In the genomic region with DNA sequence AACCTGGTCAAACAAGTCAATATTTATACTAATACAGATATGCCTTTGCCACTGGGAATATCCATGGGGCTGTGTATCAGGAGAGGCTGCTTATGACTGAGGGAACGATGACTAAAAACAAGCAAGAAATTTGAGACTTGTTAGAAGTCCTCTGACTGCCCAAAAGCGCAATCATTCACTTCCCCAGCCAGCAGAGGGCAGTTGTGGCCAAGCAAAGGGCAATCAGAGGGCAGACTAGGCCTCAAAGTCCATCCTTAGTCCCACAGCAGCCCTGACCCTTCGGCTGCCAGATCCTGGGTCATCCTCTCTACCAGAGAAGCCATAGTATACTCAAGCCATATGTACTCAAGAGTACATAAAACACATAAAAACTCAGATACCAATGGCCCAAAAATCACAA, we compare ENCODE assay signal across 13 mouse cellular contexts. TPM values are rescaled to one million over a fixed set of nuclear protein-coding genes. Genes with fewer than 3 reads are reported as not detected.
DNase-seq lines count a peak whose midpoint lies in the region; ATAC-seq and TF ChIP-seq lines count a peak whose summit lies in the region.
"Had no signal": no experiment of that assay in that cellular context is flagged by ENCODE, and none has a peak within 500 bp of the region (broad histone marks: within the 10 kb centered on the region; RNA-seq: fewer than 3 reads in every experiment).

No protein-coding gene starts in this region.

- no peak overlapping the region for H3K27ac ChIP-seq in hindbrain, postnatal 0 days
- H3K27ac ChIP-seq in hindbrain, embryonic 13.5 days: no peak overlapping the region
- no peak overlapping the region for H3K27ac ChIP-seq in bone marrow, adult 2 months (ENCODE audit: control insufficient read depth, insufficient read depth, low read depth, low read length, poor library complexity)
- no peak overlapping the region for H3K27ac ChIP-seq in midbrain, embryonic 11.5 days (ENCODE audit: low read depth, low read length)
- H3K27ac ChIP-seq: forebrain, embryonic 12.5 days; hindbrain, embryonic 14.5 days; liver, embryonic 13.5 days had no signal

- TF ChIP-seq POLR2A in bone marrow, adult 2 months (IDR thresholded peaks at IDR 0.05; ENCODE audit: borderline replicate concordance, control insufficient read depth, low read depth, low read length): no peak

- peaks cover 4% of the 10 kb centered on the region for H3K9me3 ChIP-seq in hindbrain, postnatal 0 days (ENCODE audit: low read length)
- no peaks in the 10 kb centered on the region; the same call in 1 of the 2 replicates for H3K9me3 ChIP-seq in hindbrain, embryonic 13.5 days
- peaks cover 9% of the 10 kb centered on the region for H3K9me3 ChIP-seq in midbrain, embryonic 11.5 days (ENCODE audit: control insufficient read depth, low read length)

- peak; percentile 26; the same call in 1 of the 2 replicates for TF ChIP-seq CTCF in hindbrain, postnatal 0 days (IDR thresholded peaks at IDR 0.05; ENCODE audit: low read depth)
- 0 out of 2 replicates have a peak, but pooled peaks have one; percentile 8 for TF ChIP-seq CTCF in bone marrow, adult 2 months (IDR thresholded peaks at IDR 0.05; ENCODE audit: control insufficient read depth, insufficient read depth, low read length)

- no peaks in the 10 kb centered on the region for H3K36me3 ChIP-seq in hindbrain, postnatal 0 days (ENCODE audit: insufficient read depth, low read length)
- H3K36me3 ChIP-seq in hindbrain, embryonic 13.5 days: no peaks in the 10 kb centered on the region
- H3K36me3 ChIP-seq in splenic B cell, adult 2 months (ENCODE audit: control insufficient read depth, insufficient read depth, low read length, poor library complexity, severe bottlenecking): no peaks in the 10 kb centered on the region; the same call in 1 of the 2 replicates
- H3K36me3 ChIP-seq in midbrain, embryonic 11.5 days (ENCODE audit: control insufficient read depth, insufficient read depth, low read length): no peaks in the 10 kb centered on the region
- H3K36me3 ChIP-seq: forebrain, embryonic 12.5 days; liver, embryonic 13.5 days had no signal

- 51% methylated on average over 3 of the region's 3 CpGs for WGBS in hindbrain, postnatal 0 days
- 54% methylated on average over 3 of the region's 3 CpGs for WGBS in hindbrain, embryonic 13.5 days
- 68% methylated on average over 3 of the region's 3 CpGs for WGBS in bone marrow, adult 2 months
- WGBS in midbrain, embryonic 11.5 days: 43% methylated on average over 3 of the region's 3 CpGs

- no peak overlapping the region for H3K4me3 ChIP-seq in hindbrain, postnatal 0 days (ENCODE audit: low read length)
- H3K4me3 ChIP-seq in hindbrain, embryonic 13.5 days: no peak overlapping the region
- no peak overlapping the region for H3K4me3 ChIP-seq in bone marrow, adult 2 months (replicated peaks; ENCODE audit: control insufficient read depth, low read depth, low read length)
- no peak overlapping the region for H3K4me3 ChIP-seq in midbrain, embryonic 11.5 days (ENCODE audit: low read depth, low read length)
- H3K4me3 ChIP-seq: forebrain, embryonic 12.5 days; liver, embryonic 13.5 days had no signal

- ATAC-seq in hindbrain, postnatal 0 days: no peak
- ATAC-seq in hindbrain, embryonic 13.5 days (ENCODE audit: low FRiP score): no peak
- no peak for ATAC-seq in midbrain, embryonic 11.5 days (ENCODE audit: low FRiP score)

- H3K27me3 ChIP-seq in hindbrain, postnatal 0 days (ENCODE audit: insufficient read depth, low read length): no peaks in the 10 kb centered on the region
- H3K27me3 ChIP-seq in hindbrain, embryonic 13.5 days: no peaks in the 10 kb centered on the region
- no peaks in the 10 kb centered on the region for H3K27me3 ChIP-seq in splenic B cell, adult 2 months (ENCODE audit: control insufficient read depth, insufficient read depth, low read length, poor library complexity, severe bottlenecking)
- no peaks in the 10 kb centered on the region for H3K27me3 ChIP-seq in midbrain, embryonic 11.5 days (ENCODE audit: control insufficient read depth, insufficient read depth, low read length)
- H3K27me3 ChIP-seq: forebrain, embryonic 12.5 days; liver, embryonic 13.5 days had no signal

- DNase-seq in hindbrain, postnatal 0 days (ENCODE audit: low spot score): no peak
- peak; percentile 10 for DNase-seq in thymus, postnatal 14 days
- DNase-seq in thymus, adult 18-20 months: no peak
- peak; percentile 39 for DNase-seq in splenic B cell, adult 2 months (ENCODE audit: low read depth, low spot score)
- no peak for DNase-seq in midbrain, embryonic 11.5 days (ENCODE audit: low spot score, missing footprints)
- DNase-seq in retina, embryonic 14.5 days (ENCODE audit: low spot score): no peak
- DNase-seq: heart, adult 11 months; layer of hippocampus, postnatal 36 days; liver, embryonic 13.5 days had no signal

- H3K4me2 ChIP-seq in hindbrain, postnatal 0 days (ENCODE audit: low read depth, low read length): no peak overlapping the region
- no peak overlapping the region for H3K4me2 ChIP-seq in hindbrain, embryonic 13.5 days
- H3K4me2 ChIP-seq in midbrain, embryonic 11.5 days: no peak overlapping the region
- H3K4me2 ChIP-seq: forebrain, embryonic 12.5 days; hindbrain, embryonic 14.5 days; liver, embryonic 13.5 days had no signal

- no peak overlapping the region for H3K9ac ChIP-seq in hindbrain, postnatal 0 days (replicated peaks; ENCODE audit: low read length)
- H3K9ac ChIP-seq in hindbrain, embryonic 13.5 days: no peak overlapping the region
- no peak overlapping the region for H3K9ac ChIP-seq in midbrain, embryonic 11.5 days (ENCODE audit: low read length)
- H3K9ac ChIP-seq: forebrain, embryonic 12.5 days; hindbrain, embryonic 14.5 days; liver, embryonic 13.5 days had no signal

- H3K4me1 ChIP-seq in hindbrain, postnatal 0 days (ENCODE audit: insufficient read depth, low read length): no peaks in the 10 kb centered on the region
- no peaks in the 10 kb centered on the region for H3K4me1 ChIP-seq in hindbrain, embryonic 13.5 days (replicated peaks)
- H3K4me1 ChIP-seq in bone marrow, adult 2 months (ENCODE audit: control insufficient read depth, insufficient read depth, low read length): no peaks in the 10 kb centered on the region
- no peaks in the 10 kb centered on the region for H3K4me1 ChIP-seq in midbrain, embryonic 11.5 days (ENCODE audit: control insufficient read depth, insufficient read depth, low read length)
- H3K4me1 ChIP-seq: forebrain, embryonic 12.5 days; liver, embryonic 13.5 days had no signal

RNA-seq across cellular contexts. Expression of a gene that starts 11.4 kb away (rescaled TPM):
- 2.4 and 7.1 TPM in 2 replicates for total RNA-seq in hindbrain, postnatal 0 days (2014; rRNA removed)
- polyA plus RNA-seq in hindbrain, postnatal 0 days (2015; fragmentation: Nextera tagmentation; extraction: Ambion mirVana): 0.61 and 0.67 TPM in 2 replicates
- 0.83 and 1.3 TPM in 2 replicates for polyA plus RNA-seq in hindbrain, embryonic 13.5 days (2015; fragmentation: Nextera tagmentation; extraction: Ambion mirVana)
- polyA plus RNA-seq in bone marrow, adult 2 months (2011; ENCODE audit: insufficient read depth, insufficient read length, low replicate concordance, missing spikeins): 3.8 and 5.6 TPM in 2 replicates
- polyA plus RNA-seq in midbrain, embryonic 11.5 days (2014; fragmentation: Nextera tagmentation; extraction: Ambion mirVana): 0.79 and 1.5 TPM in 2 replicates

Comparison
In these comparisons a context has a peak if more than half of its experiments do, and no peak if none do; other contexts are left out.
1. DNase-seq: peak in thymus, postnatal 14 days (single experiment) and splenic B cell, adult 2 months (single experiment); none in hindbrain, postnatal 0 days (single experiment), thymus, adult 18-20 months (0 of 2), midbrain, embryonic 11.5 days (single experiment) and retina, embryonic 14.5 days (single experiment).